Mouse (Mus musculus) midbrain, embryonic 13.5 days (tissue): Measurements from ENCODE around the gene Tex12. TPM values are rescaled to one million over a fixed set of nuclear protein-coding genes. Genes with fewer than 3 reads are reported as not detected.

ENCODE experiments used
- ATAC-seq: fragments of 200-750 bp; cut with Nextera tagmentation; 2 replicates; pipeline ENCODE4 v1.8.0; 2017; ENCODE audit warnings: mild to moderate bottlenecking, moderate TSS enrichment, moderate library complexity
- H3K27ac ChIP-seq: fragments of 300-500 bp; sonication (generic); 2 replicates; pipeline ENCODE4 v1.5.1; 2015; ENCODE audit warnings: inconsistent platforms, mild to moderate bottlenecking, moderate library complexity
- H3K27me3 ChIP-seq: fragments of 300-500 bp; sonication (generic); 2 replicates; pipeline ENCODE4 v1.6.1; 2015; ENCODE audit warnings: mild to moderate bottlenecking, inconsistent platforms
- H3K36me3 ChIP-seq: fragments of 300-500 bp; sonication (generic); 2 replicates; pipeline ENCODE4 v1.6.1; 2015; ENCODE audit warnings: mild to moderate bottlenecking, inconsistent platforms
- H3K4me1 ChIP-seq: fragments of 300-500 bp; sonication (generic); replicated peaks from 2 replicates; pipeline ENCODE4 v1.6.1; 2015; ENCODE audit warnings: inconsistent platforms
- H3K4me2 ChIP-seq: fragments of 300-500 bp; sonication (generic); replicated peaks from 2 replicates; pipeline ENCODE4 v1.6.1; 2015; ENCODE audit warnings: moderate library complexity, mild to moderate bottlenecking, inconsistent platforms
- H3K4me3 ChIP-seq: fragments of 300-500 bp; sonication (generic); replicated peaks from 2 replicates; pipeline ENCODE4 v1.5.1; 2015; ENCODE audit warnings: mild to moderate bottlenecking, inconsistent platforms
- H3K9ac ChIP-seq: fragments of 300-500 bp; sonication (generic); replicated peaks from 2 replicates; pipeline ENCODE4 v1.6.1; 2015; ENCODE audit warnings: mild to moderate bottlenecking, inconsistent platforms
- H3K9me3 ChIP-seq: fragments of 300-500 bp; sonication (generic); 2 replicates; pipeline ENCODE4 v1.6.1; 2016; ENCODE audit warnings: mild to moderate bottlenecking, inconsistent platforms
- WGBS: fragments of 180-500 bp; shearing (Covaris S2); methylation state at CpG from one replicate; pipeline ENCODE4 v1.1.7; 2015; 5-methylcytosine and 5-hydroxymethylcytosine counted together
- polyA plus RNA-seq: library from polyadenylated mRNA; unstranded; fragments of >200 nt; fragmentation: Nextera tagmentation; extraction: Ambion mirVana; gene quantifications from 2 replicates; pipeline ENCODE4 v1.2.1, GENCODE M21; 2015

Tex12 gene
- polyA plus RNA-seq, 1 experiment from 2014 or later = 0.32 TPM

- WGBS = under 1% methylated on average over 54 of the region's 54 CpGs
Observed at GRCm38 (mm10) chr9:50528293-50528892, 32.7 kb downstream of the Tex12 start, which contains the start of gene Pts. Gene Pts (minus strand): TSS chr9:50528724.

GRCm38 (mm10) chr9:50527860-50528259, 33.3 kb downstream of the Tex12 start:
- H3K27me3 ChIP-seq = no peaks in the 10 kb centered on the region
- ATAC-seq = peak; percentile 25
- peaks cover 15% of the 10 kb centered on the region for H3K4me1 ChIP-seq
- 48% methylated on average over 7 of the region's 7 CpGs for WGBS
- peaks cover 10% of the 10 kb centered on the region for H3K36me3 ChIP-seq
- H3K4me3 ChIP-seq = peak overlapping the region; percentile 73
- no peak overlapping the region for H3K27ac ChIP-seq
- H3K4me2 ChIP-seq = peak overlapping the region; percentile 69
- no peaks in the 10 kb centered on the region for H3K9me3 ChIP-seq
- H3K9ac ChIP-seq = peak overlapping the region; percentile 74

More at GRCm38 (mm10) chr9:50528293-50528892, 32.7 kb downstream of the Tex12 start, which contains the start of gene Pts:
- ATAC-seq = peak; percentile 99
- H3K27ac ChIP-seq = peak within 1 kb of the TSS; percentile 68
- peaks cover 15% of the 10 kb centered on the region for H3K4me1 ChIP-seq
- peaks cover 10% of the 10 kb centered on the region for H3K36me3 ChIP-seq
- H3K4me3 ChIP-seq = peak within 1 kb of the TSS; percentile 73
- H3K27me3 ChIP-seq = no peaks in the 10 kb centered on the region
- H3K4me2 ChIP-seq = peak within 1 kb of the TSS; percentile 69
- H3K9ac ChIP-seq = peak within 1 kb of the TSS; percentile 74
- no peaks in the 10 kb centered on the region for H3K9me3 ChIP-seq

GRCm38 (mm10) chr9:50525585-50525984, 35.5 kb downstream of the Tex12 start:
- Histone ChIP-seq H3K27ac (no peak overlapping the region), H3K9ac (no peak overlapping the region), H3K4me2 (no peak overlapping the region), H3K36me3 (peaks cover 15% of the 10 kb centered on the region), H3K4me1 (peaks cover 15% of the 10 kb centered on the region), H3K4me3 (no peak overlapping the region), H3K27me3 (no peaks in the 10 kb centered on the region), H3K9me3 (no peaks in the 10 kb centered on the region)
- no peak for ATAC-seq
- WGBS = 87% methylated on average over 5 of the region's 5 CpGs

- H3K4me2 ChIP-seq = no peak overlapping the region
- 92% methylated on average over 5 of the region's 5 CpGs for WGBS
- peaks cover 15% of the 10 kb centered on the region for H3K4me1 ChIP-seq
- H3K27me3 ChIP-seq = no peaks in the 10 kb centered on the region
- no peak overlapping the region for H3K4me3 ChIP-seq
- no peak overlapping the region for H3K27ac ChIP-seq
- peaks cover 17% of the 10 kb centered on the region for H3K36me3 ChIP-seq
- ATAC-seq = no peak
- H3K9ac ChIP-seq = no peak overlapping the region
- H3K9me3 ChIP-seq = no peaks in the 10 kb centered on the region
Observed at GRCm38 (mm10) chr9:50524936-50525335, 36.2 kb downstream of the Tex12 start.

- Histone ChIP-seq H3K36me3 (peaks cover 17% of the 10 kb centered on the region), H3K27ac (no peak overlapping the region), H3K4me2 (no peak overlapping the region), H3K9me3 (no peaks in the 10 kb centered on the region), H3K4me1 (peaks cover 9% of the 10 kb centered on the region), H3K4me3 (no peak overlapping the region), H3K27me3 (no peaks in the 10 kb centered on the region), H3K9ac (no peak overlapping the region)
- 81% methylated on average over 5 of the region's 5 CpGs for WGBS
- no peak for ATAC-seq
Observed at GRCm38 (mm10) chr9:50522574-50522973, 38.6 kb downstream of the Tex12 start.

- 65% methylated on average over 2 of the region's 2 CpGs for WGBS
- Histone ChIP-seq H3K4me2 (no peak overlapping the region), H3K4me1 (peaks cover under 1% of the 10 kb centered on the region; the same call in 1 of the 2 replicates), H3K9me3 (no peaks in the 10 kb centered on the region), H3K9ac (no peak overlapping the region), H3K27me3 (no peaks in the 10 kb centered on the region), H3K27ac (no peak overlapping the region), H3K36me3 (peaks cover 17% of the 10 kb centered on the region), H3K4me3 (no peak overlapping the region)
- no peak for ATAC-seq
Observed at GRCm38 (mm10) chr9:50521562-50521961, 39.6 kb downstream of the Tex12 start.

GRCm38 (mm10) chr9:50520748-50521147, 40.4 kb downstream of the Tex12 start:
- WGBS = 88% methylated on average over 6 of the region's 6 CpGs
- ATAC-seq = no peak
- Histone ChIP-seq H3K4me3 (no peak overlapping the region), H3K27ac (no peak overlapping the region), H3K9ac (no peak overlapping the region), H3K27me3 (no peaks in the 10 kb centered on the region), H3K36me3 (peaks cover 17% of the 10 kb centered on the region), H3K4me1 (no peaks in the 10 kb centered on the region), H3K4me2 (no peak overlapping the region), H3K9me3 (no peaks in the 10 kb centered on the region)

- H3K27ac ChIP-seq = no peak overlapping the region
- no peak overlapping the region for H3K4me3 ChIP-seq
- no peak for ATAC-seq
- no peak overlapping the region for H3K4me2 ChIP-seq
- H3K4me1 ChIP-seq = no peaks in the 10 kb centered on the region
- H3K36me3 ChIP-seq = peaks cover 7% of the 10 kb centered on the region; the same call in 1 of the 2 replicates
- no peaks in the 10 kb centered on the region for H3K27me3 ChIP-seq
- 17% methylated on average over 2 of the region's 2 CpGs for WGBS
- no peaks in the 10 kb centered on the region for H3K9me3 ChIP-seq
- no peak overlapping the region for H3K9ac ChIP-seq
Observed at GRCm38 (mm10) chr9:50518781-50519180, 42.3 kb downstream of the Tex12 start.

GRCm38 (mm10) chr9:50515462-50515861, 45.7 kb downstream of the Tex12 start:
- H3K4me3 ChIP-seq = no peak overlapping the region
- ATAC-seq = no peak
- H3K27ac ChIP-seq = no peak overlapping the region
- no peak overlapping the region for H3K9ac ChIP-seq
- 94% methylated on average over 5 of the region's 5 CpGs for WGBS
- no peaks in the 10 kb centered on the region for H3K9me3 ChIP-seq
- H3K27me3 ChIP-seq = no peaks in the 10 kb centered on the region
- peaks cover under 1% of the 10 kb centered on the region; the same call in 1 of the 2 replicates for H3K36me3 ChIP-seq
- no peak overlapping the region for H3K4me2 ChIP-seq
- no peaks in the 10 kb centered on the region for H3K4me1 ChIP-seq

- Histone ChIP-seq H3K4me1 (no peaks in the 10 kb centered on the region), H3K27me3 (no peaks in the 10 kb centered on the region), H3K27ac (no peak overlapping the region), H3K9ac (no peak overlapping the region), H3K9me3 (no peaks in the 10 kb centered on the region), H3K36me3 (no peaks in the 10 kb centered on the region), H3K4me2 (no peak overlapping the region), H3K4me3 (no peak overlapping the region)
- WGBS = 83% methylated on average over 7 of the region's 7 CpGs
- no peak for ATAC-seq
Observed at GRCm38 (mm10) chr9:50507570-50507969, 53.6 kb downstream of the Tex12 start.
